Mouse (Mus musculus): Measurements from ENCODE around the gene Edc4. TPM values are rescaled to one million over a fixed set of nuclear protein-coding genes. Genes with fewer than 3 reads are reported as not detected.

The Edc4 gene
- polyA plus RNA-seq, 1 experiment from 2014 or later = 72.6 TPM

GRCm38 (mm10) chr8:105854303-105854702 lies 26.4 kb upstream of the Edc4 start:
- H3K36me3 ChIP-seq = peaks cover 11% of the 10 kb centered on the region
- H3K27ac ChIP-seq = peak overlapping the region; percentile 89; the same call in 1 of the 2 replicates
- peaks cover 37% of the 10 kb centered on the region for H3K4me1 ChIP-seq
- peak overlapping the region; percentile 96 for H3K4me2 ChIP-seq (replicated peaks)
- no peak for ATAC-seq (ENCODE audit: insufficient number of reproducible peaks, insufficient read depth, low FRiP score, low TSS enrichment)
- H3K27me3 ChIP-seq = no peaks in the 10 kb centered on the region
- peak overlapping the region; percentile 80; the same call in 1 of the 2 replicates for H3K4me3 ChIP-seq
- no peaks in the 10 kb centered on the region for H3K9me3 ChIP-seq
- 0 out of 2 replicates have a peak overlapping the region, but pooled peaks have one; percentile 76 for H3K9ac ChIP-seq
- 27% methylated on average over 8 of the region's 8 CpGs for WGBS

GRCm38 (mm10) chr8:105854715-105855216 lies 25.9 kb upstream of the Edc4 start, which contains the start of gene Thap11:
Gene Thap11, plus strand, starts transcription at chr8:105855132.
- Histone ChIP-seq H3K9me3 (no peaks in the 10 kb centered on the region), H3K4me1 (peaks cover 42% of the 10 kb centered on the region), H3K4me2 (replicated peaks) (peak within 1 kb of the TSS; percentile 96), H3K27ac (peak within 1 kb of the TSS; percentile 89), H3K27me3 (no peaks in the 10 kb centered on the region), H3K36me3 (peaks cover 9% of the 10 kb centered on the region; the same call in 1 of the 2 replicates), H3K9ac (peak within 1 kb of the TSS; percentile 76), H3K4me3 (peak within 1 kb of the TSS; percentile 80)
- ATAC-seq (ENCODE audit: insufficient number of reproducible peaks, insufficient read depth, low FRiP score, low TSS enrichment) = peak; percentile 81
- under 1% methylated on average over 43 of the region's 43 CpGs for WGBS

GRCm38 (mm10) chr8:105855248-105856167 lies 25.2 kb upstream of the Edc4 start:
- H3K9ac ChIP-seq = peak overlapping the region; percentile 76
- ATAC-seq (ENCODE audit: insufficient number of reproducible peaks, insufficient read depth, low FRiP score, low TSS enrichment) = peak; percentile 3
- H3K27me3 ChIP-seq = no peaks in the 10 kb centered on the region
- under 1% methylated on average over 71 of the region's 71 CpGs for WGBS
- no peaks in the 10 kb centered on the region for H3K9me3 ChIP-seq
- peaks cover 9% of the 10 kb centered on the region; the same call in 1 of the 2 replicates for H3K36me3 ChIP-seq
- peak overlapping the region; percentile 96 for H3K4me2 ChIP-seq (replicated peaks)
- peaks cover 44% of the 10 kb centered on the region for H3K4me1 ChIP-seq
- peak overlapping the region; percentile 80 for H3K4me3 ChIP-seq
- peak overlapping the region; percentile 89 for H3K27ac ChIP-seq

- Histone ChIP-seq H3K27ac (peak overlapping the region; percentile 89; the same call in 1 of the 2 replicates), H3K27me3 (no peaks in the 10 kb centered on the region), H3K9ac (peak overlapping the region; percentile 76), H3K4me1 (peaks cover 40% of the 10 kb centered on the region), H3K4me2 (replicated peaks) (peak overlapping the region; percentile 96), H3K4me3 (peak overlapping the region; percentile 80), H3K9me3 (no peaks in the 10 kb centered on the region), H3K36me3 (peaks cover 9% of the 10 kb centered on the region; the same call in 1 of the 2 replicates)
- WGBS = 29% methylated on average over 15 of the region's 15 CpGs
- ATAC-seq (ENCODE audit: insufficient number of reproducible peaks, insufficient read depth, low FRiP score, low TSS enrichment) = no peak
Measured at GRCm38 (mm10) chr8:105856168-105856835, 24.4 kb upstream of the Edc4 start.

GRCm38 (mm10) chr8:105858495-105858894 lies 22.2 kb upstream of the Edc4 start:
- WGBS = 90% methylated on average over 5 of the region's 5 CpGs
- Histone ChIP-seq H3K9me3 (no peaks in the 10 kb centered on the region), H3K36me3 (peaks cover 13% of the 10 kb centered on the region; the same call in 1 of the 2 replicates), H3K4me2 (replicated peaks) (no peak overlapping the region), H3K27me3 (no peaks in the 10 kb centered on the region), H3K9ac (no peak overlapping the region), H3K4me1 (peaks cover 53% of the 10 kb centered on the region), H3K4me3 (no peak overlapping the region), H3K27ac (no peak overlapping the region)
- ATAC-seq (ENCODE audit: insufficient number of reproducible peaks, insufficient read depth, low FRiP score, low TSS enrichment) = no peak

- H3K4me2 ChIP-seq (replicated peaks) = peak overlapping the region; percentile 89; the same call in 1 of the 2 replicates
- H3K36me3 ChIP-seq = peaks cover 17% of the 10 kb centered on the region; the same call in 1 of the 2 replicates
- H3K27me3 ChIP-seq = no peaks in the 10 kb centered on the region
- H3K4me3 ChIP-seq = no peak overlapping the region
- WGBS = 81% methylated on average over 5 of the region's 5 CpGs
- H3K9me3 ChIP-seq = no peaks in the 10 kb centered on the region
- H3K9ac ChIP-seq = no peak overlapping the region; the same call in 1 of the 2 replicates
- no peak for ATAC-seq (ENCODE audit: insufficient number of reproducible peaks, insufficient read depth, low FRiP score, low TSS enrichment)
- peaks cover 53% of the 10 kb centered on the region for H3K4me1 ChIP-seq
- H3K27ac ChIP-seq = peak overlapping the region; percentile 92
Measured at GRCm38 (mm10) chr8:105859314-105859713, 21.4 kb upstream of the Edc4 start.

- WGBS = under 1% methylated on average over 59 of the region's 59 CpGs
Measured at GRCm38 (mm10) chr8:105860143-105860981, 20.3 kb upstream of the Edc4 start, which contains the start of gene Nutf2. Gene Nutf2, plus strand, starts transcription at chr8:105860580.

GRCm38 (mm10) chr8:105861951-105862350 lies 18.7 kb upstream of the Edc4 start:
- 0% methylated on average over 1 of the region's 1 CpGs for WGBS
- Histone ChIP-seq H3K4me2 (replicated peaks) (peak overlapping the region; percentile 89), H3K9ac (peak overlapping the region; percentile 95), H3K27me3 (no peaks in the 10 kb centered on the region), H3K4me3 (peak overlapping the region; percentile 100), H3K27ac (no peak overlapping the region), H3K36me3 (peaks cover 30% of the 10 kb centered on the region), H3K4me1 (peaks cover 40% of the 10 kb centered on the region), H3K9me3 (no peaks in the 10 kb centered on the region)
- no peak for ATAC-seq (ENCODE audit: insufficient number of reproducible peaks, insufficient read depth, low FRiP score, low TSS enrichment)

More at GRCm38 (mm10) chr8:105860143-105860981, 20.3 kb upstream of the Edc4 start, which contains the start of gene Nutf2:
- Histone ChIP-seq H3K27ac (peak within 1 kb of the TSS; percentile 92), H3K27me3 (no peaks in the 10 kb centered on the region), H3K36me3 (peaks cover 22% of the 10 kb centered on the region; the same call in 1 of the 2 replicates), H3K4me2 (replicated peaks) (peak within 1 kb of the TSS; percentile 89), H3K9ac (peak within 1 kb of the TSS; percentile 95), H3K4me1 (peaks cover 53% of the 10 kb centered on the region), H3K4me3 (peak within 1 kb of the TSS; percentile 100), H3K9me3 (no peaks in the 10 kb centered on the region)
- ATAC-seq (ENCODE audit: insufficient number of reproducible peaks, insufficient read depth, low FRiP score, low TSS enrichment) = peak; percentile 99

- 86% methylated on average over 6 of the region's 6 CpGs for WGBS
- ATAC-seq (ENCODE audit: insufficient number of reproducible peaks, insufficient read depth, low FRiP score, low TSS enrichment) = no peak
- no peak overlapping the region for H3K4me3 ChIP-seq
- no peak overlapping the region for H3K27ac ChIP-seq
- H3K9ac ChIP-seq = no peak overlapping the region
- no peaks in the 10 kb centered on the region for H3K9me3 ChIP-seq
- H3K27me3 ChIP-seq = no peaks in the 10 kb centered on the region
- peaks cover 11% of the 10 kb centered on the region for H3K4me1 ChIP-seq
- H3K36me3 ChIP-seq = peaks cover 62% of the 10 kb centered on the region
- no peak overlapping the region for H3K4me2 ChIP-seq (replicated peaks)
Measured at GRCm38 (mm10) chr8:105866364-105867029, 14.2 kb upstream of the Edc4 start.

GRCm38 (mm10) chr8:105874301-105874700 lies 6.4 kb upstream of the Edc4 start:
- Histone ChIP-seq H3K4me3 (no peak overlapping the region), H3K36me3 (peaks cover 86% of the 10 kb centered on the region), H3K27me3 (no peaks in the 10 kb centered on the region), H3K9ac (no peak overlapping the region), H3K4me2 (replicated peaks) (no peak overlapping the region), H3K27ac (no peak overlapping the region), H3K9me3 (no peaks in the 10 kb centered on the region), H3K4me1 (no peaks in the 10 kb centered on the region)
- ATAC-seq (ENCODE audit: insufficient number of reproducible peaks, insufficient read depth, low FRiP score, low TSS enrichment) = no peak
- 92% methylated on average over 6 of the region's 6 CpGs for WGBS

Data from embryonic facial prominence, embryonic 12.5 days (tissue).